Mouse (Mus musculus) liver, adult 2 months (tissue): ENCODE measurements around the gene Scg5.

Experiments used
- CTCF ChIP-seq: fragments of 200-500 bp; IDR thresholded peaks from 2 replicates; pipeline ENCODE4 v1.5.1; 2011; ENCODE audit warnings: low read depth, low read length, control low read depth
- POLR2A ChIP-seq: fragments of 200-500 bp; IDR thresholded peaks from 2 replicates; pipeline ENCODE4 v1.6.1; 2011; ENCODE audit warnings: low read length, control low read depth; ENCODE audit not compliant: insufficient read depth; ENCODE audit errors: extremely low read depth

GRCm38 (mm10) chr2:113764968-113765367 is 64.0 kb downstream of the Scg5 start:
- no peak for TF ChIP-seq POLR2A
- no peak for TF ChIP-seq CTCF
